Mouse (Mus musculus): Measurements from ENCODE around the gene Aoc2. TPM values are rescaled to one million over a fixed set of nuclear protein-coding genes. Genes with fewer than 3 reads are reported as not detected.

The Aoc2 gene
- polyA plus RNA-seq (2015; fragmentation: Nextera tagmentation; extraction: Ambion mirVana), result 1.7 and 2.0 TPM in 2 replicates

DNA sequence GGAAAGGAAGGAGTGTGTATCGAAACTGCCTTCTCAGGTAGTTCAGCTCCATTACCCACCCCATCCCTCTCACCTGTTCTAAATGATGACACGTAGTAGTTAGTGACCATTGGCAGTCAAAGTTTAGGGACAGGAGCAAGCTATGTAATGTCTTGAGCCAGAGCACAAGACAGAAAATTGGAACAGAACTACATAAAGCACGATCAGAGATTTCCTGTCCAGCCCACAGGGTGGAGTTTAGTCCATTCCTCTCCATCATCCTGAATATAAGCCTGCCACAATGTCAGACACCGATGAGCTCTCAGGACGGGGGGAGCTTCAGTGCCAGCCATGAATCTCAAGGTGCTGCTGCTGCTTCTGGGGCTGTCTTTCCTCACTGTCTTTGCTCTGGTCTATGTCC, at the start of gene Aoc2:
Gene Aoc2, plus strand, starts transcription at position 301 of the 400 bp plus-strand sequence.
- Histone ChIP-seq H3K4me3 (replicated peaks) (no peak within 1 kb of the TSS), H3K9me3 (replicated peaks) (no peaks in the 10 kb centered on the region), H3K27ac (no peak within 1 kb of the TSS), H3K27me3 (no peaks in the 10 kb centered on the region), H3K4me1 (no peaks in the 10 kb centered on the region), H3K4me2 (no peak within 1 kb of the TSS), H3K36me3 (peaks cover 65% of the 10 kb centered on the region), H3K9ac (no peak within 1 kb of the TSS)
- no peak for ATAC-seq (replicated peaks; ENCODE audit: low FRiP score)
- WGBS, result 92% methylated on average over 5 of the region's 5 CpGs

DNA sequence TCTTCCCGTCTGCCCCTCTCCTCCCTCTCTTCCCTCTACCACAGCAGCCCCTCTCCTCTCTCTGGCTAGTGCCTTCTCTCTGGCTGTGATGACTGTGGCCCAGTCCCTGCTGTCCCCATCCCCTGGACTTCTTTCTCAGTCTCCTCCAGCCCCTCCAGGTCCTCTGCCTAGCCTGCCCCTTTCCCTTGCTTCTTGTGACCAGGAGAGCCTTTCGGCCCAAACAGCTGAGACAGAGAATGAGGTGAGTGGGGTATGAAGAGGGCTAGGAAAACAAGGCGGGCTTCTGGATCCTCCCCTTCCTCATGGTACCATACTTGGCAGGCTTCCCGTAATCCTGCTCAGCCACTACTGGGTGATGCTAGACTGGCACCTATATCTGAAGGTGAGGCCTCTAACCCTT, 49.6 kb upstream of the Aoc2 start:
- H3K4me2 ChIP-seq, result no peak overlapping the region
- WGBS, result 79% methylated on average over 4 of the region's 4 CpGs

DNA sequence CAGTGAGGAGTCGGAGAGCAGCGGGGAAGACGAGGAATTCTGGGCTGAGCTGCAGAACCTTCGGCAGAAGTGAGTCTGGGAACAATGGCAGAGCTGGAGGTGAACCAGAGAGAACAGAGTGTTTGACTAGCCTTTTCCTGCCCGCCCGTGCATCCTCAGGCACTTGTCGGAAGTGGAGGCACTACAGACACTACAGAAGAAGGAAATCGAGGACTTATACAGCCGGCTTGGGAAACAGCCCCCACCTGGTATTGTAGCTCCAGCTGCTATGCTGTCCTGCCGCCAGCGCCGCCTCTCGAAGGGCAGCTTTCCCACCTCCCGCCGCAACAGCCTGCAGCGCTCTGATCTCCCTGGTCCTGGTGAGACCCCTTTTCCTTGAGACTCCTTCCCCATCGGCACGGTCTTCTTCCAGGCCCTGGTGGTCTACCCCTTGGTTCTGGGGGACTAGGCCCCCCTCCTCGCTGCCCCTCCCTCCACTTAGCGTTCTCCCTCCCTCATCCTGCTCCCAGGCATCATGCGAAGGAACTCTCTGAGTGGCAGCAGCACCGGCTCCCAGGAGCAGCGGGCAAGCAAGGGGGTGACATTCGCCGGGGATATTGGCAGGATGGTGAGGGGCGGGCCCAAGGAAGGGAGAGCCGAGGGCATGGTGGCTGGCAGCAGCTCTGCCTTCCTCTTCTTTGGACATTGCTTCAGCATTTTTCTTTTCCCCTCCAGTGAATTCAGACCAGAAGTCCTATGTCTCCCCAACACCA, 48.4 kb upstream of the Aoc2 start:
- peak overlapping the region; percentile 72 for H3K4me3 ChIP-seq (replicated peaks)
- H3K27me3 ChIP-seq, result no peaks in the 10 kb centered on the region
- ATAC-seq (replicated peaks; ENCODE audit: low FRiP score), result no peak
- peak overlapping the region; percentile 89 for H3K27ac ChIP-seq
- H3K4me2 ChIP-seq, result peak overlapping the region; percentile 73
- peaks cover 50% of the 10 kb centered on the region for H3K4me1 ChIP-seq
- 37% methylated on average over 27 of the region's 27 CpGs for WGBS
- H3K36me3 ChIP-seq, result peaks cover 28% of the 10 kb centered on the region
- 0 out of 2 replicates have a peak overlapping the region, but pooled peaks have one; percentile 24 for H3K9ac ChIP-seq
- no peaks in the 10 kb centered on the region for H3K9me3 ChIP-seq (replicated peaks)

More for the DNA sequence above, 49.6 kb upstream of the Aoc2 start:
- peaks cover 31% of the 10 kb centered on the region for H3K36me3 ChIP-seq
- H3K9ac ChIP-seq, result no peak overlapping the region
- no peak overlapping the region for H3K4me3 ChIP-seq (replicated peaks)
- no peaks in the 10 kb centered on the region for H3K27me3 ChIP-seq
- no peak for ATAC-seq (replicated peaks; ENCODE audit: low FRiP score)
- no peak overlapping the region for H3K27ac ChIP-seq
- H3K4me1 ChIP-seq, result peaks cover 41% of the 10 kb centered on the region
- H3K9me3 ChIP-seq (replicated peaks), result no peaks in the 10 kb centered on the region

DNA sequence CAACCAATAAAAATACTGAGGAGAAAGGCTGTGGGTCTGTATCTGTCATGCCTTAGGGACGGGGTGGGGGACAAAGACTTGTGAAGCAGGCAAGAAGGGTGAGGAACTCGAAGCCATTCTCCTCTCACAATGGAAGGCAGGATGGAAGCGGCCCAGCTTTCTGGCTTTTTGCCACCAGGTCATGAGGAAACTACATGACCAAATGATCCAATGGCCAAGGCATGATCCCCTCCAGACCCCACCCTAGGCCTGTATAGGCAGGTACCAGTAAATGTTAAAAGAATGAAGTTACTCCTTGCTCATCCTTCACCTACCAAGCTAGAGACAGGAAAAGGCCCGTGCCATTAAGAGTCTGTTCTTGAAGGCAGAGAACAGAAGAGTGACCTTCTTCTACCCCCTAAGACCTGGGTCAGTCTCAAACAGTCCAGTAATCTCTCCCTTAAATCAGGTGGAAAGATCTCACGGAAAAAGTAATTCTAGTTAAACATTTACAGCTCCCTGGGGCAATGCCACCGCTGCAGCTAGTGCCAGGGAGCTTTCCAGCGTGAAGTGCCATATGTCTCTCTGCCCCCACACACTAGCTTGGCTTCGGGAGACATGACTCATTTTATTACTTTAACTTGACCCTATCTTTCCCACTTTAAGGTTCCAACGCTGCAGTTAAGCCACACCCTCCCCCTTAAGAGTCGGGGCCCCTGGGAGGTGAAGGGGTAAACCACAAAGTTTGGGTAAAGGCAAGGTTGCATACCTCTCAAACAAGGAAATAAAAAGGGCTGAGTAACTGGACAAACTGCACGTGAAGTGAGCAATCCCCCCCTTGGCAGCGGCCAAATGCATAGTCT, 47.3 kb upstream of the Aoc2 start:
- peaks cover 51% of the 10 kb centered on the region for H3K4me1 ChIP-seq
- 36% methylated on average over 12 of the region's 12 CpGs for WGBS
- peak overlapping the region; percentile 73 for H3K4me2 ChIP-seq
- peak; percentile 30 for ATAC-seq (replicated peaks; ENCODE audit: low FRiP score)
- peaks cover 25% of the 10 kb centered on the region for H3K36me3 ChIP-seq
- H3K27ac ChIP-seq, result peak overlapping the region; percentile 89
- H3K9me3 ChIP-seq (replicated peaks), result no peaks in the 10 kb centered on the region
- H3K27me3 ChIP-seq, result no peaks in the 10 kb centered on the region
- H3K9ac ChIP-seq, result peak overlapping the region; percentile 74; the same call in 1 of the 2 replicates
- peak overlapping the region; percentile 72 for H3K4me3 ChIP-seq (replicated peaks)

DNA sequence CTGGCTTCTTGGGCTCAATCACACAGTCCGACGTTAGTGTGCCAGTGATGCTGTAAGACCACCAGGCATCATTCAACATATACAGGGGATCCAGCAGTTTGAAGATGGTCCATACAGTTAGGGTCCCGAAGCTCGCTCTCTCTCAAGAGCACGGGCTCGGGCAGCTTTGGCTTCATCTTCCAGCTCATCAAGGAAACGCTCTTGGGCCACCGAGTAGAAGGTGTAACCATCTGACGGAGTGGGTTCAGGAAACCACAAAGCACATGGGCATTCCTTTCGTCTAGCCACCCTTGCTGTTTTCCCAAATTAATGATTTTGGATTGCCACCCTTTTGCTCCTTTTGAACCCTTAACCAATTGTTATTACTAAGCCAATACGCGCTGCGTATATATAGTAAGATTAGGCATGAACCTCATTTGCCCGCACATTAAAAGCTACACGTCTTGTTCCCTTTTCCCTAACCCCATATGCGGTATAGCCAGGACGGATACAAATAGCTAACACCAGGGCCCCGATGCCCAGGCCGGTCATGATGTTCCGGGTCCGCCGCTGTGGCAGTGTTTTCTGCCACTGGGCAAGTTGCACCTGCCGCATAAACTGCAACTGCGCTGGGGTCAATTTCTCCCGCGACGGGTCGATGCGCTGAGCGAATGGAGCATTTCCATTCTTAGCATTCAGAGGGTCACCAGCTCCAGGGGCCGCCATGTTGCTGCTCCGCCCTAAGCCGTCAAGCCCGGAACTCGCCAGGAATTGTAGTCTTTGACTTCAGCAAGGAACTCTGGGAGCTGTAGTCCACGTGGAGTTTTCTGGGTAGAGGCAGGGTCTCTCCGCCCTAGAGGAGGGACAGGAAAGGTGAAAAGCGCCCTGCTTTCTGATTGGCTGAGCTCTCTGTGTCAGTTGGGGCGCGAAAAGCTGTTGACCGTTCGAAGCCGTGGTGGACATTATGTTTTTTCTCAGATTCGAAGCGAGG, 46.4 kb upstream of the Aoc2 start, which contains the start of the genes Cntd1 and Coa3:
Gene Cntd1, plus strand, starts transcription at position 790 of the 970 bp plus-strand sequence.
Gene Coa3, minus strand, starts transcription at position 892 of the 970 bp plus-strand sequence.
- peak; percentile 87 for ATAC-seq (replicated peaks; ENCODE audit: low FRiP score)
- H3K9ac ChIP-seq, result peak within 1 kb of the TSS; percentile 74
- H3K27me3 ChIP-seq, result no peaks in the 10 kb centered on the region
- H3K4me1 ChIP-seq, result peaks cover 60% of the 10 kb centered on the region
- 7% methylated on average over 45 of the region's 45 CpGs for WGBS
- H3K27ac ChIP-seq, result peak within 1 kb of the TSS; percentile 89
- peak within 1 kb of the TSS; percentile 73 for H3K4me2 ChIP-seq
- H3K4me3 ChIP-seq (replicated peaks), result peak within 1 kb of the TSS; percentile 72
- H3K9me3 ChIP-seq (replicated peaks), result no peaks in the 10 kb centered on the region
- peaks cover 23% of the 10 kb centered on the region for H3K36me3 ChIP-seq

DNA sequence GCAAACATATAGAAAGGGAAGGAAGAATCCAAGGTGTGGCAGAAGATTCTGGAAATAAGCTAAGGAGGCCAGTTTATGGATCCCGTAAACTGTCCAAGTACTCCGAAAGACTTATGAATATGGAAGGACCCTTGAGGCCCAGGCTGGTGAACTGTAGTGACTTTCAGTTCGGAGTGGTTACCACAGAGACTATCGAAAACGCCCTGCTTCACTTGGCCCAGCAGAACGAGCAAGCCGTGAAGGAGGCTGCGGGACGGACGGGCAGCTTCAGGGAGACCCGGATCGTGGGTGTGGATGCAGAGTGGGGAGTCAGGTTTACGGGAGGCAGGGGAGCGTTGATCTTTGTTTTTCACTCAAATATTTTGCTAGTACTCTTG, 45.7 kb upstream of the Aoc2 start:
- Histone ChIP-seq H3K4me1 (peaks cover 67% of the 10 kb centered on the region), H3K4me3 (replicated peaks) (peak overlapping the region; percentile 72), H3K36me3 (peaks cover 18% of the 10 kb centered on the region; the same call in 1 of the 2 replicates), H3K27me3 (no peaks in the 10 kb centered on the region), H3K9me3 (replicated peaks) (no peaks in the 10 kb centered on the region), H3K27ac (0 out of 2 replicates have a peak overlapping the region, but pooled peaks have one; percentile 23), H3K4me2 (peak overlapping the region; percentile 73), H3K9ac (peak overlapping the region; percentile 23; the same call in 1 of the 2 replicates)
- WGBS, result 47% methylated on average over 14 of the region's 14 CpGs
- ATAC-seq (replicated peaks; ENCODE audit: low FRiP score), result no peak

DNA sequence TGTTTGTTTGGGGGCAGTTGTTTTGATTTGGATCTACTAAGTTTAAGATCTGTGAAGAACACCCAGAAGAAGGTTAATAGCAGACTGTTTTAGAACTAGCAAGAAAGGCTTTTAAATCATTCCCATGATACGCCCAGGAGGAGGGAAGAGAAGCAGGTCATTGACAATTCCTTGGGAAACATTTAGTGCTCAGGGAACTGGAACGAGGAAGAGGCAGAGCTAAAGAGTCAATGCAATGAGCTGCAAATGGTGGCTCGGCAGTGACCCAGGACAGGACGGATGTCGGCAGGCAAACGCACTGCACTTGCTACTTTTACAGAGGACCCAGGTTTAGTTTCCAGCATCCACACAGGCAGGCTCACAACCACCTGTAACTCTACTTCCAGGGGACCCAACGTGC, 44.0 kb upstream of the Aoc2 start:
- H3K27ac ChIP-seq, result peak overlapping the region; percentile 41; the same call in 1 of the 2 replicates
- H3K4me1 ChIP-seq, result peaks cover 69% of the 10 kb centered on the region
- 18% methylated on average over 7 of the region's 7 CpGs for WGBS
- H3K4me2 ChIP-seq, result 0 out of 2 replicates have a peak overlapping the region, but pooled peaks have one; percentile 30
- H3K4me3 ChIP-seq (replicated peaks), result no peak overlapping the region
- peaks cover 18% of the 10 kb centered on the region; the same call in 1 of the 2 replicates for H3K36me3 ChIP-seq
- H3K9ac ChIP-seq, result no peak overlapping the region
- no peaks in the 10 kb centered on the region for H3K27me3 ChIP-seq
- H3K9me3 ChIP-seq (replicated peaks), result no peaks in the 10 kb centered on the region
- no peak for ATAC-seq (replicated peaks; ENCODE audit: low FRiP score)

DNA sequence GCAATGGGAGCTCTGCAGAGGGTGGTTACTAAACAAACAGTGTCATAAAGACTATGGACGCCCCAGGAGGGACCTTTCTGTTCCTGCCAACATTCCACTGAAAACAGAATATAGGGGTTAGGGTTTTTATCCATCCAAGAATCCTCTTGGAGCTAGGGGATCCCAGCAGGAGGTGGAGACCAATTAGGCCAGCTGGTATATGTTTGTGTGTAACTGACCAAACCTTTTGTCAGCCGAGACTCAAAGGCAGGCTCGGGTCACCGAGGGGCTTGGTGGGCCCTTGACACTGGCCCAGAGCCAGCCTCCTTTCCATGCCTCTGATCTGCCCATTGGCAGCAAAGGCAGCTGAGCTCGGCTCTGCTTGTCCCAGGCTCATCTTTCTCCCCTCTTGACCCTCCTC, 42.0 kb upstream of the Aoc2 start:
- Histone ChIP-seq H3K9ac (no peak overlapping the region), H3K4me2 (no peak overlapping the region), H3K4me1 (peaks cover 49% of the 10 kb centered on the region), H3K4me3 (replicated peaks) (no peak overlapping the region), H3K36me3 (peaks cover 17% of the 10 kb centered on the region), H3K27me3 (no peaks in the 10 kb centered on the region), H3K27ac (peak overlapping the region; percentile 77), H3K9me3 (replicated peaks) (no peaks in the 10 kb centered on the region)
- WGBS, result 20% methylated on average over 5 of the region's 5 CpGs
- ATAC-seq (replicated peaks; ENCODE audit: low FRiP score), result no peak

DNA sequence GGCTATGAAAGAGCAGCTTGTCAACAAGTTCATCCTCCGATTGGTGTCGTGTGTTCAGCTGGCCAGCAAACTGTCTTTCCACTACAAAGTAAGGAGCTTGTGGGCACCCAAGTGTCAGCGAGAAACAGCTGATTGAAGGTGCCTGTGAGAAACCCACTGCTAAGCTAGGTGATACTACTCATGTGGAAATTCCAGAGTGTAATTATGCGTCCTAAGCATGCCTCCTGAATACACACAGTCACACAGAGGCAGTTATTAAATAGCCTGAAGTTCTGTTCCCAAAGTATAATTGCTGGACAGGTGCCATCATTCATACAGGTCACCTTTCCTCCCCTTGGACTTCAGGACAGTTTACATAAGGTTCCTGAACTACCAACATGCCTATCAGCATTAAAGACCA, 41.1 kb upstream of the Aoc2 start:
- peak overlapping the region; percentile 77 for H3K27ac ChIP-seq
- WGBS, result 40% methylated on average over 4 of the region's 4 CpGs
- H3K9me3 ChIP-seq (replicated peaks), result no peaks in the 10 kb centered on the region
- H3K36me3 ChIP-seq, result peaks cover 25% of the 10 kb centered on the region
- ATAC-seq (replicated peaks; ENCODE audit: low FRiP score), result no peak
- no peak overlapping the region for H3K4me3 ChIP-seq (replicated peaks)
- no peak overlapping the region for H3K4me2 ChIP-seq
- no peak overlapping the region for H3K9ac ChIP-seq
- H3K27me3 ChIP-seq, result no peaks in the 10 kb centered on the region
- peaks cover 46% of the 10 kb centered on the region for H3K4me1 ChIP-seq

DNA sequence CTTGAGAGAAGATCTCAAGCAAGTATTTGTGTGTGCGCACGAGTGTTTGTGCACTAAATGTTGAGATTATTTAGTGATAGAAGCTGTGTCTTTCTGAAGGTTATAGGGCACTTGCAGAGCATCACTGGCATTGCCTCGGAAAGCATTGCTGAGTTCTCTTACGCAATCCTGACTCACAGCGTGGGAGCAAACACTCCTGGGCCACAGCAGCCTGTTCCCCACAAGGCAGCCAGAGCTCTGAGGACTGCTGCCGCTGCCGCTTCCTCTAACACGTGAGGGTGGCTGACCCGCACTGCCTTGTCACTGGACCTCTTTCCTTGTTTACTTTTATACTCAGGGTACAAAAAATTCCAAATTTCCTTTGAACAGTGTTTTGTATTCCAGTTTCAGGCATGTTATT, 37.6 kb upstream of the Aoc2 start:
- H3K9ac ChIP-seq, result no peak overlapping the region
- no peaks in the 10 kb centered on the region for H3K9me3 ChIP-seq (replicated peaks)
- peaks cover 60% of the 10 kb centered on the region for H3K36me3 ChIP-seq
- no peak overlapping the region for H3K4me3 ChIP-seq (replicated peaks)
- H3K4me1 ChIP-seq, result peaks cover 23% of the 10 kb centered on the region
- WGBS, result 85% methylated on average over 9 of the region's 9 CpGs
- no peaks in the 10 kb centered on the region for H3K27me3 ChIP-seq
- H3K27ac ChIP-seq, result no peak overlapping the region
- H3K4me2 ChIP-seq, result no peak overlapping the region
- no peak for ATAC-seq (replicated peaks; ENCODE audit: low FRiP score)

DNA sequence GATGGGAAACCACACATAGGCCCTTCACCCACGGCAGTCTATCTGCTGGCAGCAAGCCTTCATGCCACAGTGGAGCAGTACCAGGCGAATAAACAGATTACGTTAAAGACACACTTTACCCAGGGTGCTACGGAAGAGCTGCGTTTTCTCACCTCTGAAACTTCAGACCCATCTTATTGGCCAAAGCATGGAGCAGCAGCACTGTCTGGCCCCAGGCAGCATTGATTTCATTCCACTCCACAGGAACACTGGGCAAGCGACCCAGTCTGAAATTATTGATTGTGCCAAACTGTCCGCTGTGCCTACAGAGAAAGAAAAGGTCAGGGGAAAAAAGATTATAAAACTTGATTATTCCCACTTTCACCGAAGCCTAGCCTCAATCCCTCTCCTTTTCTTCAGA, 33.6 kb upstream of the Aoc2 start:
- no peaks in the 10 kb centered on the region for H3K27me3 ChIP-seq
- H3K9me3 ChIP-seq (replicated peaks), result no peaks in the 10 kb centered on the region
- no peak overlapping the region for H3K9ac ChIP-seq
- H3K27ac ChIP-seq, result no peak overlapping the region
- no peak for ATAC-seq (replicated peaks; ENCODE audit: low FRiP score)
- no peaks in the 10 kb centered on the region for H3K4me1 ChIP-seq
- H3K4me3 ChIP-seq (replicated peaks), result no peak overlapping the region
- no peak overlapping the region for H3K4me2 ChIP-seq
- 95% methylated on average over 8 of the region's 8 CpGs for WGBS
- peaks cover 95% of the 10 kb centered on the region for H3K36me3 ChIP-seq

All from kidney, embryonic 15.5 days (tissue).